Mouse (Mus musculus) hindbrain, postnatal 0 days (tissue): Measurements from ENCODE around the gene Cmah. TPM values are rescaled to one million over a fixed set of nuclear protein-coding genes. Genes with fewer than 3 reads are reported as not detected.
"Not testable (repeated sequence)": the region's sequence is repeated elsewhere in the genome, so short reads cannot be mapped to it uniquely, and the experiment has no call there.

ENCODE experiments used
- ATAC-seq: fragments of 200-750 bp; cut with Nextera tagmentation; 2 replicates; pipeline ENCODE4 v1.8.0; 2017; ENCODE audit warnings: mild to moderate bottlenecking, moderate TSS enrichment, moderate library complexity
- DNase-seq: peaks from one replicate; pipeline ENCODE4 v3.0.0-alpha.2; 2015; ENCODE audit warnings: low spot score
- H3K27ac ChIP-seq: fragments of 300-500 bp; sonication (generic); 2 replicates; pipeline ENCODE4 v1.5.1; 2014; ENCODE audit warnings: mild to moderate bottlenecking
- H3K27me3 ChIP-seq: fragments of 300-500 bp; sonication (generic); 2 replicates; pipeline ENCODE4 v1.6.1; 2014; ENCODE audit warnings: low read length, mixed read lengths; ENCODE audit not compliant: insufficient read depth
- H3K36me3 ChIP-seq: fragments of 300-500 bp; sonication (generic); 2 replicates; pipeline ENCODE4 v1.6.1; 2014; ENCODE audit warnings: low read length, mixed read lengths; ENCODE audit not compliant: insufficient read depth
- H3K4me1 ChIP-seq: fragments of 300-500 bp; sonication (generic); 2 replicates; pipeline ENCODE4 v1.6.1; 2014; ENCODE audit warnings: antibody characterized with exemption, low read length, mixed read lengths; ENCODE audit not compliant: insufficient read depth
- H3K4me2 ChIP-seq: fragments of 300-500 bp; sonication (generic); 2 replicates; pipeline ENCODE4 v1.6.1; 2014; ENCODE audit warnings: low read depth, mild to moderate bottlenecking, low read length, moderate library complexity, mixed read lengths
- H3K4me3 ChIP-seq: fragments of 300-500 bp; sonication (generic); 2 replicates; pipeline ENCODE4 v1.5.1; 2014; ENCODE audit warnings: low read length
- H3K9ac ChIP-seq: fragments of 300-500 bp; sonication (generic); replicated peaks from 2 replicates; pipeline ENCODE4 v1.6.1; 2014; ENCODE audit warnings: mild to moderate bottlenecking, low read length, moderate library complexity, mixed read lengths
- H3K9me3 ChIP-seq: fragments of 300-500 bp; sonication (generic); 2 replicates; pipeline ENCODE4 v1.6.1; 2016; ENCODE audit warnings: low read length, mixed read lengths
- CTCF ChIP-seq: IDR thresholded peaks from 2 replicates; pipeline ENCODE4 v1.5.1; 2016; ENCODE audit warnings: antibody characterized with exemption, control low read depth, low read depth
- WGBS: fragments of 180-500 bp; shearing (Covaris S2); extraction: QIAGEN DNeasy Blood & Tissue Kit; methylation state at CpG from one replicate; pipeline ENCODE4 v1.1.7; 2014; 5-methylcytosine and 5-hydroxymethylcytosine counted together
- polyA plus RNA-seq: library from polyadenylated mRNA; unstranded; fragments of >200 nt; fragmentation: Nextera tagmentation; extraction: Ambion mirVana; gene quantifications from 2 replicates; pipeline ENCODE4 v1.2.1, GENCODE M21; 2015
- total RNA-seq: library from RNA; depleted of rRNA; stranded (reverse); fragments of >200 nt; gene quantifications from 2 replicates; pipeline ENCODE4 v1.2.3, GENCODE M21; 2014

Cmah gene
- total and polyA plus RNA-seq, 2 experiments from 2014 or later: under 0.01 to 0.16 TPM

DNA sequence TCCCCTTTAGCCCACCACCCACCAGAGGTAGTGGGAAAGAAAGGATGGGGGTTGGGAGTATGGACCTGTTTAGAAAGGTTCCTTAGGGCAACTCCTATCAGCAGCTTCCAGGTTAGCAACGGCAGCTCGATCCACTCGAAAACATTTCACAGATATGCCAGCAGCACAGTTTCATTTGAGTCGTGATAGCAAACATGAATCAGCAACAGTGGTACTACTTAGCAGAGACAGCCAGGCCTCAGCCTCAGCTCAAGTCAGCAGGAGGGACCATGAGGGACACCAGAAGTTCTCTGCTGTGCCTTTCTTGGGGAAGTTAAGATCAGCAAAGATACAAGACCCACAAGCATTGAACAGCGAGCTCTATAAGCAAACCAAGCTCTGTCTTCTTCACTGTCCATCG is 13.3 kb downstream of the Cmah start:
- H3K36me3 ChIP-seq: no peaks in the 10 kb centered on the region
- no peak for ATAC-seq
- H3K4me1 ChIP-seq: no peaks in the 10 kb centered on the region
- no peaks in the 10 kb centered on the region for H3K9me3 ChIP-seq
- WGBS: 91% methylated on average over 6 of the region's 6 CpGs
- H3K27ac ChIP-seq: no peak overlapping the region
- DNase-seq: no peak
- no peak overlapping the region for H3K4me3 ChIP-seq
- no peak for TF ChIP-seq CTCF
- no peaks in the 10 kb centered on the region for H3K27me3 ChIP-seq
- H3K9ac ChIP-seq: no peak overlapping the region
- H3K4me2 ChIP-seq: no peak overlapping the region

DNA sequence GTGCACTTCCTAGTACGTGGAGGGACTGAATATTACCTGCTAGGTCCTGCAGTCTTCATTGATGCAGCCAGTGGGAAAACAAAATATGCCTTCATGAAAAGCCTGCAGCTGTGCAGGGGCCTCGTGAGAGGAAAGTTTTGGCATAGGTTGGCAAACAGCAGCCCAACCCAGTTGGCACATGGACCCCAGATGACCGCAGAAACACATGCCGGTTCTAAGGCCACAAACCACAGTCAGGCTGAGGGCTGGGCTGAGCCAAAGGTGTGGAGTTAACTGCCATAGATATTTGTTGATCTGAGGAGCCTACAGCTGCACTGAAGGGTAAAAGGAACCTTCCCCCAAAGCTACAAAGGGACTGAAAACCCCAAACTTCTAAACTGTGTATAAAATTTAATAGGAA is 14.9 kb downstream of the Cmah start:
- Histone ChIP-seq H3K4me1 (no peaks in the 10 kb centered on the region), H3K4me3 (no peak overlapping the region), H3K9ac (no peak overlapping the region), H3K27ac (no peak overlapping the region), H3K4me2 (no peak overlapping the region), H3K27me3 (no peaks in the 10 kb centered on the region), H3K9me3 (no peaks in the 10 kb centered on the region), H3K36me3 (no peaks in the 10 kb centered on the region)
- ATAC-seq (no peak), DNase-seq (no peak)
- WGBS: 76% methylated on average over 4 of the region's 4 CpGs
- TF ChIP-seq CTCF: no peak

DNA sequence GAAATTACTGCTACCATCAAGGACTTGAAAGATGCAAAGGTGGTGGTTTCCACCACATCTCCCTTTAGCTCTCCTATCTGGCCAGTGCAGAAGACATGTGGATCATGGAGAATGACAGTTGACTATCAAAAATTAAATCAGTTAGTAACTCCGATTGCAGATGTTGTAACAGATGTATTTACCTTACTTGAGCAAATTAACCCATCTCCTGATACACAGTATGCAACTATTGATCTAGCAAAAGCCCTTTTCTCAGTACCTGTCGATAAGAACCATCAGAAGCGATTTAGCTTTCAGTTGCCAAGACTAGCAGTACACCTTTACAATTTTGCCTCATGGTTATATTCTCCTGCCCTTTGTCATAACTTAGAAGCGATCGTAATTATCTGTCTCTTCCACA is 25.8 kb downstream of the Cmah start:
- Histone ChIP-seq H3K27me3 (no peaks in the 10 kb centered on the region), H3K4me3 (no peak overlapping the region), H3K4me2 (no peak overlapping the region), H3K36me3 (no peaks in the 10 kb centered on the region), H3K9me3 (no peaks in the 10 kb centered on the region), H3K4me1 (no peaks in the 10 kb centered on the region), H3K9ac (no peak overlapping the region), H3K27ac (no peak overlapping the region)
- no peak for ATAC-seq
- WGBS: 98% methylated on average over 5 of the region's 5 CpGs
- DNase-seq: no peak
- no peak for TF ChIP-seq CTCF

DNA sequence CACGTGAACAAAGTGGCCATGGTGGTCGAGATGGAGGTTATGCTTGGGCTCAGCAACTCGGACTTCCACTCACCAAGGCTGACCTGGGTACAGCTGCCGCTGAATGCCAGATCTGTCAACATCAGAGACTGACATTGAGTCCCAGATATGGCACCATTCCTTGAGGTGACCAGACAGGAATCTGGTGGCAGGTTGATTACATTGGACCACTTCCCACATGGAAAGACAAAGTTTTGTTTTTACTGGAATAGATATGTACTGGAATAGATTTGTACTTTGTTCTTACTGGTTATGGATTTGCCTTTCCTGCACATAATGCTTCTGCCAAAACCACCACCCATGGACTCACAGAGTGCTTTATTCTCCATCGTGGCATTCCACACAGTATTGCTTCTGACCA is 27.5 kb downstream of the Cmah start:
- H3K9ac ChIP-seq: no peak overlapping the region
- H3K4me3 ChIP-seq: no peak overlapping the region
- no peaks in the 10 kb centered on the region for H3K4me1 ChIP-seq
- no peak overlapping the region for H3K27ac ChIP-seq
- ATAC-seq (no peak), DNase-seq (no peak)
- no peaks in the 10 kb centered on the region for H3K9me3 ChIP-seq
- WGBS: 84% methylated on average over 5 of the region's 5 CpGs
- H3K27me3 ChIP-seq: no peaks in the 10 kb centered on the region
- no peaks in the 10 kb centered on the region for H3K36me3 ChIP-seq
- TF ChIP-seq CTCF: no peak
- no peak overlapping the region for H3K4me2 ChIP-seq

DNA sequence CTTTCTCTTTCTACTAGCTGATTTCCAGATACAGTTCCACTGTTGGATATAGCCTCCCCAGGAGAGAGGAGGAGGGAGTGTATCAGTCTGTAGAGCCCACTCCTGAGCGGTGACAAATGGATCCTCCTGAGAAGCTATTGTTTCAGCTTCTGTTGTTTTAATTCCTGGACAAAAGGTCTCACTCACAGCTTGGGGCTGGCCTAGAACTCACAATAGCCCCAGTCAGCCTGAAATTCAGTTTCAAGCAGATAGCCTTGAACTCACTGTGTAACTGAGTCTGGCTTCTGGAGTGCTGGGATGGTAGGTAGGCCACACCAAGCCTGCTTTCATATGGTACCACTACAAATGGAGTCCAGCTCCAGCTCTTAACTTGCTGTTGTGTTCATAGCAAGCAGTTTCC is 32.0 kb downstream of the Cmah start:
- ATAC-seq (no peak), DNase-seq (no peak)
- no peaks in the 10 kb centered on the region for H3K36me3 ChIP-seq
- no peak overlapping the region for H3K4me2 ChIP-seq
- no peak overlapping the region for H3K27ac ChIP-seq
- WGBS: 42% methylated on average over 1 of the region's 1 CpGs
- H3K27me3 ChIP-seq: no peaks in the 10 kb centered on the region
- no peak overlapping the region for H3K9ac ChIP-seq
- no peaks in the 10 kb centered on the region for H3K9me3 ChIP-seq
- no peak for TF ChIP-seq CTCF
- H3K4me3 ChIP-seq: no peak overlapping the region
- no peaks in the 10 kb centered on the region for H3K4me1 ChIP-seq

DNA sequence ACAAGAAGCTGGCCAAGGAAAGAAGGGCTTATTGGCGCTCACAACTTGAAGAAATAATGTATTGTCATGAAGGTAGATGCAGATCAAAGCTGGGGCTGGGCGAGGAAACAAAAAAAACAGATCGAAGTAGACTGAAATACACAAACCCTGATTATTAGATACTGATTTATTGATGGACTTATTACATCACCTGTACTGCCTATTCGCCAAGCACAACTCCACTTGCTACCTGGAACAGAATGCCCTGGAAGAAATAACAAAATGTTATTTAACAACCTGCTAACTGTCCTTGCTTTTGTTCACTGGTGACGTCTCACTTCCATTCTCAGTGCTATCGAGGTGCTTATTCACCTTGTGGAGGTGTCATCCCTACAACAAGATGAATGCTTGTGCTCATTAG is 38.0 kb downstream of the Cmah start:
- H3K9me3 ChIP-seq: no peaks in the 10 kb centered on the region
- H3K9ac ChIP-seq: no peak overlapping the region
- no peak overlapping the region for H3K27ac ChIP-seq
- no peaks in the 10 kb centered on the region for H3K27me3 ChIP-seq
- H3K36me3 ChIP-seq: no peaks in the 10 kb centered on the region
- H3K4me3 ChIP-seq: no peak overlapping the region
- ATAC-seq (no peak), DNase-seq (no peak)
- TF ChIP-seq CTCF: no peak
- no peak overlapping the region for H3K4me2 ChIP-seq
- H3K4me1 ChIP-seq: no peaks in the 10 kb centered on the region
- WGBS: 94% methylated on average over 6 of the region's 6 CpGs

DNA sequence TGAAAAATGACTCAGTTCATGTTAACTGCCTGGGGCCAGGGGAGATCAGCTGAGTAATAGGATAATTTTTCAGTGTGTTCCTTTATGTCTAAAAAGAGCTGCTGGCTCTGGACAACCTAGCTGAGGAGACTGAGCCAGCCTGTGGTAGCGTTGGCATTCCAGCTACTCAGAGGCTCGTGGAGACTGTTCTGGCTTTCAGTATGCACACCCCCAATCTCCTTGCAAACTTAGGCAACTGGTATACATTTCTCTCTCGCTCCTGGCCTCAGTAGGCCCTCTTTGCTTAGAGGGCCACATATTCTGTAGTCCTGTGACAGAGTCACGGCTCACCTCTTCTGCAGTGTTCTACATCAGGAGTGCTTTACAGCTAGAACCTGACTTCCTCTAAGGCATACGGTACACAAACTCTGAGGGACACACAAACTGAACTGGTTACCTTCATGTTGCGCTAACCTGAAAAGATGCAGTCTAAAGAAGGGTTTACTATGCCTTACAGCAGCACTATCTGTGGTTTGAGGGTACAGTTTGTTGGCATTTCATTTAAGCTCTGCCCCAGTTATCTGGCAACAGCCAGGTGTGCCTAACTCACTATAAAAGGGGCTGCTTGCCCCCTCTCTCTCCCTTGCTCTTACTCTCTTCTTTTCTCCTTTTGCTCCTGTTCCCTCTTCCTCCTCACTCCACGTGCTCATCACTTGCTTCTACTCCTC is 45.8 kb downstream of the Cmah start:
- Histone ChIP-seq H3K4me1 (no peaks in the 10 kb centered on the region), H3K9ac (no peak overlapping the region), H3K27me3 (no peaks in the 10 kb centered on the region), H3K36me3 (no peaks in the 10 kb centered on the region), H3K9me3 (no peaks in the 10 kb centered on the region), H3K4me3 (no peak overlapping the region), H3K27ac (no peak overlapping the region), H3K4me2 (no peak overlapping the region)
- WGBS: 89% methylated on average over 7 of the region's 7 CpGs
- DNase-seq: no peak
- no peak for ATAC-seq
- no peak for TF ChIP-seq CTCF

DNA sequence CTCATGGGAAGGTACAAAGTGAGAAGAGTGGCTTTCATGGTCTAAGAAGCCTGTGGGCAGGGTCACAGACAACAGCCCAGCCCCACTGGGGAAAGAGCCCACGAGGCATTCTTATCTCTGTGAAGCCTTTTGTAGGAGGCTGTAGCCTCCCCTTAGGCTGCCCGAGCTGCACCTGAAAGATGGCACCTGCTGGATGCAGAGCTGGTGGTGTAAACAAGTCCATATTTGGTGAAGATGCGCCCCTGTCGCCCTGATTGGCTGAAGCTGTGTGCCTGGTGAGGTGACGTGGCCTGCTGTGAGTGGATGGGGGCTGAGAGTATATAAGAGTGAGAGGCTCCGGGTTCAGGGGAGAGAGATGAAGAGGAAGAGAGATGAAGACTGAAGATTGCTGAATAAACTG is 47.4 kb downstream of the Cmah start:
- H3K9me3 ChIP-seq, H3K4me2 ChIP-seq, H3K36me3 ChIP-seq, H3K9ac ChIP-seq, H3K27me3 ChIP-seq, H3K4me1 ChIP-seq, DNase-seq, ATAC-seq, H3K4me3 ChIP-seq, H3K27ac ChIP-seq: not testable (repeated sequence)
- 84% methylated on average over 6 of the region's 6 CpGs for WGBS
